Mouse (Mus musculus): ENCODE measurements around the gene Sorbs1. TPM values are rescaled to one million over a fixed set of nuclear protein-coding genes. Genes with fewer than 3 reads are reported as not detected.

Gene Sorbs1
- polyA plus RNA-seq, 1 experiment from 2014 or later: 94.7 TPM

GRCm38 (mm10) chr19:40268493-40268892, 245.1 kb downstream of the Sorbs1 start:
- Histone ChIP-seq H3K27me3 (replicated peaks) (peaks cover 40% of the 10 kb centered on the region), H3K9me3 (replicated peaks) (no peaks in the 10 kb centered on the region), H3K4me1 (peaks cover 18% of the 10 kb centered on the region), H3K4me2 (no peak overlapping the region), H3K36me3 (no peaks in the 10 kb centered on the region), H3K9ac (replicated peaks) (no peak overlapping the region), H3K27ac (replicated peaks) (no peak overlapping the region), H3K4me3 (replicated peaks) (no peak overlapping the region)
- ATAC-seq (ENCODE audit: low FRiP score): no peak
- 80% methylated on average over 3 of the region's 3 CpGs for WGBS

GRCm38 (mm10) chr19:40267380-40267779, 246.2 kb downstream of the Sorbs1 start:
- Histone ChIP-seq H3K4me3 (replicated peaks) (no peak overlapping the region), H3K4me1 (peaks cover 18% of the 10 kb centered on the region), H3K9ac (replicated peaks) (no peak overlapping the region), H3K9me3 (replicated peaks) (no peaks in the 10 kb centered on the region), H3K27ac (replicated peaks) (no peak overlapping the region), H3K36me3 (no peaks in the 10 kb centered on the region), H3K4me2 (no peak overlapping the region), H3K27me3 (replicated peaks) (peaks cover 30% of the 10 kb centered on the region)
- no peak for ATAC-seq (ENCODE audit: low FRiP score)
- 85% methylated on average over 1 of the region's 1 CpGs for WGBS

GRCm38 (mm10) chr19:40259485-40259884, 254.1 kb downstream of the Sorbs1 start:
- Histone ChIP-seq H3K9me3 (replicated peaks) (no peaks in the 10 kb centered on the region), H3K4me3 (replicated peaks) (no peak overlapping the region), H3K36me3 (no peaks in the 10 kb centered on the region), H3K27ac (replicated peaks) (no peak overlapping the region), H3K27me3 (replicated peaks) (no peaks in the 10 kb centered on the region), H3K9ac (replicated peaks) (no peak overlapping the region), H3K4me2 (no peak overlapping the region), H3K4me1 (no peaks in the 10 kb centered on the region)
- 97% methylated on average over 1 of the region's 1 CpGs for WGBS
- no peak for ATAC-seq (ENCODE audit: low FRiP score)

GRCm38 (mm10) chr19:40257396-40257795, 256.2 kb downstream of the Sorbs1 start:
- H3K27ac ChIP-seq (replicated peaks): no peak overlapping the region
- no peak overlapping the region for H3K4me3 ChIP-seq (replicated peaks)
- H3K36me3 ChIP-seq: no peaks in the 10 kb centered on the region
- no peak overlapping the region for H3K4me2 ChIP-seq
- H3K9ac ChIP-seq (replicated peaks): no peak overlapping the region
- no peaks in the 10 kb centered on the region for H3K9me3 ChIP-seq (replicated peaks)
- no peaks in the 10 kb centered on the region for H3K27me3 ChIP-seq (replicated peaks)
- no peaks in the 10 kb centered on the region for H3K4me1 ChIP-seq
- WGBS: 81% methylated on average over 4 of the region's 4 CpGs
- no peak for ATAC-seq (ENCODE audit: low FRiP score)

- no peak overlapping the region for H3K4me3 ChIP-seq (replicated peaks)
- no peaks in the 10 kb centered on the region for H3K36me3 ChIP-seq
- H3K27me3 ChIP-seq (replicated peaks): no peaks in the 10 kb centered on the region
- no peak for ATAC-seq (ENCODE audit: low FRiP score)
- H3K27ac ChIP-seq (replicated peaks): no peak overlapping the region
- H3K4me2 ChIP-seq: no peak overlapping the region
- no peaks in the 10 kb centered on the region for H3K4me1 ChIP-seq
- no peaks in the 10 kb centered on the region for H3K9me3 ChIP-seq (replicated peaks)
- no peak overlapping the region for H3K9ac ChIP-seq (replicated peaks)
- 87% methylated on average over 2 of the region's 2 CpGs for WGBS
These were observed 257.1 kb downstream of the Sorbs1 start for GRCm38 (mm10) chr19:40256376-40257050.

GRCm38 (mm10) chr19:40255561-40255960, 258.0 kb downstream of the Sorbs1 start:
- no peaks in the 10 kb centered on the region for H3K27me3 ChIP-seq (replicated peaks)
- no peak overlapping the region for H3K27ac ChIP-seq (replicated peaks)
- H3K36me3 ChIP-seq: no peaks in the 10 kb centered on the region
- H3K4me3 ChIP-seq (replicated peaks): no peak overlapping the region
- no peaks in the 10 kb centered on the region for H3K4me1 ChIP-seq
- H3K9ac ChIP-seq (replicated peaks): no peak overlapping the region
- no peak for ATAC-seq (ENCODE audit: low FRiP score)
- H3K9me3 ChIP-seq (replicated peaks): no peaks in the 10 kb centered on the region
- WGBS: 80% methylated on average over 1 of the region's 1 CpGs
- H3K4me2 ChIP-seq: no peak overlapping the region

GRCm38 (mm10) chr19:40254741-40255140, 258.8 kb downstream of the Sorbs1 start:
- no peak for ATAC-seq (ENCODE audit: low FRiP score)
- 88% methylated on average over 3 of the region's 3 CpGs for WGBS
- Histone ChIP-seq H3K27ac (replicated peaks) (no peak overlapping the region), H3K4me3 (replicated peaks) (no peak overlapping the region), H3K9ac (replicated peaks) (no peak overlapping the region), H3K4me1 (no peaks in the 10 kb centered on the region), H3K27me3 (replicated peaks) (no peaks in the 10 kb centered on the region), H3K36me3 (no peaks in the 10 kb centered on the region), H3K9me3 (replicated peaks) (no peaks in the 10 kb centered on the region), H3K4me2 (no peak overlapping the region)

- 73% methylated on average over 13 of the region's 13 CpGs for WGBS
- no peak overlapping the region for H3K27ac ChIP-seq (replicated peaks)
These were observed 259.8 kb downstream of the Sorbs1 start for GRCm38 (mm10) chr19:40253768-40254167.

GRCm38 (mm10) chr19:40251115-40251514, 262.5 kb downstream of the Sorbs1 start:
- H3K27me3 ChIP-seq (replicated peaks): no peaks in the 10 kb centered on the region
- 91% methylated on average over 4 of the region's 4 CpGs for WGBS
- no peak overlapping the region for H3K4me2 ChIP-seq
- H3K36me3 ChIP-seq: no peaks in the 10 kb centered on the region
- H3K27ac ChIP-seq (replicated peaks): no peak overlapping the region
- H3K9me3 ChIP-seq (replicated peaks): no peaks in the 10 kb centered on the region
- ATAC-seq (ENCODE audit: low FRiP score): no peak
- H3K4me1 ChIP-seq: no peaks in the 10 kb centered on the region
- no peak overlapping the region for H3K4me3 ChIP-seq (replicated peaks)
- no peak overlapping the region for H3K9ac ChIP-seq (replicated peaks)

More at GRCm38 (mm10) chr19:40253768-40254167, 259.8 kb downstream of the Sorbs1 start:
- ATAC-seq (ENCODE audit: low FRiP score): no peak
- no peaks in the 10 kb centered on the region for H3K4me1 ChIP-seq
- no peak overlapping the region for H3K9ac ChIP-seq (replicated peaks)
- H3K27me3 ChIP-seq (replicated peaks): no peaks in the 10 kb centered on the region
- no peaks in the 10 kb centered on the region for H3K9me3 ChIP-seq (replicated peaks)
- no peak overlapping the region for H3K4me2 ChIP-seq
- H3K36me3 ChIP-seq: no peaks in the 10 kb centered on the region
- no peak overlapping the region for H3K4me3 ChIP-seq (replicated peaks)

GRCm38 (mm10) chr19:40249352-40249751, 264.2 kb downstream of the Sorbs1 start:
- ATAC-seq (ENCODE audit: low FRiP score): no peak
- no peak overlapping the region for H3K4me2 ChIP-seq
- no peaks in the 10 kb centered on the region for H3K9me3 ChIP-seq (replicated peaks)
- H3K36me3 ChIP-seq: no peaks in the 10 kb centered on the region
- H3K27me3 ChIP-seq (replicated peaks): no peaks in the 10 kb centered on the region
- no peak overlapping the region for H3K9ac ChIP-seq (replicated peaks)
- no peak overlapping the region for H3K4me3 ChIP-seq (replicated peaks)
- H3K4me1 ChIP-seq: no peaks in the 10 kb centered on the region
- 89% methylated on average over 11 of the region's 11 CpGs for WGBS
- H3K27ac ChIP-seq (replicated peaks): no peak overlapping the region

- no peaks in the 10 kb centered on the region for H3K36me3 ChIP-seq
- H3K27me3 ChIP-seq (replicated peaks): no peaks in the 10 kb centered on the region
- H3K4me1 ChIP-seq: no peaks in the 10 kb centered on the region
- 97% methylated on average over 5 of the region's 5 CpGs for WGBS
- no peak overlapping the region for H3K27ac ChIP-seq (replicated peaks)
- no peak for ATAC-seq (ENCODE audit: low FRiP score)
- H3K4me2 ChIP-seq: no peak overlapping the region
- no peaks in the 10 kb centered on the region for H3K9me3 ChIP-seq (replicated peaks)
- H3K4me3 ChIP-seq (replicated peaks): no peak overlapping the region
- no peak overlapping the region for H3K9ac ChIP-seq (replicated peaks)
These were observed 265.1 kb downstream of the Sorbs1 start for GRCm38 (mm10) chr19:40248476-40248875.

- H3K27me3 ChIP-seq (replicated peaks): no peaks in the 10 kb centered on the region
- H3K27ac ChIP-seq (replicated peaks): no peak overlapping the region
- H3K4me3 ChIP-seq (replicated peaks): no peak overlapping the region
- WGBS: 63% methylated on average over 5 of the region's 5 CpGs
- H3K4me2 ChIP-seq: no peak overlapping the region
- H3K9ac ChIP-seq (replicated peaks): no peak overlapping the region
- H3K9me3 ChIP-seq (replicated peaks): no peaks in the 10 kb centered on the region
- H3K36me3 ChIP-seq: no peaks in the 10 kb centered on the region
- no peaks in the 10 kb centered on the region for H3K4me1 ChIP-seq
- no peak for ATAC-seq (ENCODE audit: low FRiP score)
These were observed 266.3 kb downstream of the Sorbs1 start for GRCm38 (mm10) chr19:40247268-40247666.

All from neural tube, embryonic 15.5 days (tissue).